Mouse (Mus musculus): ENCODE results near the gene Dbx2. TPM values are rescaled to one million over a fixed set of nuclear protein-coding genes. Genes with fewer than 3 reads are reported as not detected.

The Dbx2 gene
- polyA plus RNA-seq (2012; ENCODE audit: insufficient read depth, insufficient read length, missing spikeins) = not detected in 2 replicates

DNA sequence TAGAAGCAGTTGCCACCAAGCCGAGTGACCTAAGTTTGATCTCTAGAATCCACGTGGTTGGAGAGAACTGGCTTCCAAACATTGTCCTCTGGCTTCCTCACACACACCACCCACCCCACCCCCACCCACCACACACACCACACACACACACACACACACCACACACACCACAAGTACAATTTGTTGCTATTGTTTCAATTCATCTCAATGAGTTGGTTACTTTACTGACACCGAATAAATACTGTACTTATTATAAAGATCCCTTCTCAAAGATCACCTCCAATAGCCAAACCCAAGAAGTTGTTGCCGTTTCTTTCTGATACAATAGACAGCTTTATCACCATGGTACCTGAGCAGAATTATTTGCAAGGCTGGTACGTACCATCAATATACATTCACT lies at the start of gene Dbx2:
Gene Dbx2, minus strand, starts transcription at position 101 of the 400 bp plus-strand sequence.
- H3K27ac ChIP-seq (replicated peaks; ENCODE audit: low read depth, low read length) = no peak within 1 kb of the TSS
- H3K4me3 ChIP-seq (ENCODE audit: insufficient read depth, low read depth, low read length) = no peak within 1 kb of the TSS
- no peaks in the 10 kb centered on the region for H3K4me1 ChIP-seq (ENCODE audit: control insufficient read depth, insufficient read depth, insufficient read length, low read length)

DNA sequence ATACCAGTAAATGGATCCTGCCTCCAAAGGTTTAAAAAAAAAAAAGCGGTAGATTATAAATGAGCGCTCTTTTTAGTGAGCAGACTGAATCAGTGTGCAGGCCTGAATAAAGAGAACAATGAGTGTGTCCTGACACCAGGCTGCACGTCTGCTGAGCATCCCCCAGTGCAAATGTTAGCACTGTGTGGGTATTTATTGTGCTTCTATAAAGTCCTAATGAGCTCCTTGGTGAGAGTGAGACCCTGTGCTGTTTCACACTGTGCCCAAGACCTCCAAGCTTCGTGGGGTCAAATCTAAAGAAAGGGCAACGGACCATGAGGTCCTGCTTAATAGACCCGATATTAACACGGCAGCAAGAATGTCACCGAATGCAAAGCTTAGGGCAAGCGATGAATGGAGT lies 46.4 kb upstream of the Dbx2 start:
- no peaks in the 10 kb centered on the region for H3K4me1 ChIP-seq (ENCODE audit: control insufficient read depth, insufficient read depth, insufficient read length, low read length)
- no peak overlapping the region for H3K27ac ChIP-seq (replicated peaks; ENCODE audit: low read depth, low read length)
- H3K4me3 ChIP-seq (ENCODE audit: insufficient read depth, low read depth, low read length) = no peak overlapping the region

DNA sequence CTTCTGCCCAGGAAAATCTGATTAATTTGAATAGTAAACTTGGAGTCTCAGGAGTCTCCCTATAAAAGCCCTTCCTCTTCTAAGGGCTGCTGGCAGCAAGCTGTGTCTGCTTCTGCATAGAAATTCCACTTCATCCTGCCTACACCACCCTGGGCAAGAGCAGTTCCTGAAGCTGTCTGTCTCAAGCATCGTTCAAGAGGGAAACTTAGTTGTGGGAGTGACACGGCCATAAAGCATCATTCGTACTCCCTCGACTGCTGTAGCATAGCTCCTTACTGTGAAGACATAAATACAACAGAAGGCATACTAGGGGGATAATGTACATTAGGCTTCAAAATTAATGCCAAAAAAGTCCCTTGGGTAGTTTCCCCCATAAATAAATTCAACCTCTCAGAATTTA lies 45.8 kb upstream of the Dbx2 start:
- H3K27ac ChIP-seq (replicated peaks; ENCODE audit: low read depth, low read length) = no peak overlapping the region
- no peaks in the 10 kb centered on the region for H3K4me1 ChIP-seq (ENCODE audit: control insufficient read depth, insufficient read depth, insufficient read length, low read length)
- no peak overlapping the region for H3K4me3 ChIP-seq (ENCODE audit: insufficient read depth, low read depth, low read length)

DNA sequence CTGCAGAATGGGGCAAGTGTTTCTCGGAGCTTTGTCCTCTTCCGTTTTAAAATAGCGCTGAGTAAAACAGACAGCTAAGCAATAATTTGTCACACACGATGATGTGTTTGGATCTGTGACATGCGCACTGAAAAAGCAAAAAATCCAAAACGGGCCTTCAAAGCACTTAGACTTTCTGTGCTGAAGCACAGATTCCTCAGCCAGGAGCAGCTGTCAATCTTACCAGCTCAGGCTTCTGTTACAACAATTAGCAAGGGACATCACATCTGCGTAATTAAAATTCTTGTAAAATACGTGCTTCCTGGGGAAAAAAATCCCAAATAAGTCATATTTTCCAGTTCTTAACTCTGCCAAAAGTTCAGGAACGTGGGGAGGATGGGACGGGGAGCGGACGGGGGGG lies 43.6 kb upstream of the Dbx2 start:
- H3K27ac ChIP-seq (replicated peaks; ENCODE audit: low read depth, low read length) = no peak overlapping the region
- no peak overlapping the region for H3K4me3 ChIP-seq (ENCODE audit: insufficient read depth, low read depth, low read length)
- H3K4me1 ChIP-seq (ENCODE audit: control insufficient read depth, insufficient read depth, insufficient read length, low read length) = no peaks in the 10 kb centered on the region

DNA sequence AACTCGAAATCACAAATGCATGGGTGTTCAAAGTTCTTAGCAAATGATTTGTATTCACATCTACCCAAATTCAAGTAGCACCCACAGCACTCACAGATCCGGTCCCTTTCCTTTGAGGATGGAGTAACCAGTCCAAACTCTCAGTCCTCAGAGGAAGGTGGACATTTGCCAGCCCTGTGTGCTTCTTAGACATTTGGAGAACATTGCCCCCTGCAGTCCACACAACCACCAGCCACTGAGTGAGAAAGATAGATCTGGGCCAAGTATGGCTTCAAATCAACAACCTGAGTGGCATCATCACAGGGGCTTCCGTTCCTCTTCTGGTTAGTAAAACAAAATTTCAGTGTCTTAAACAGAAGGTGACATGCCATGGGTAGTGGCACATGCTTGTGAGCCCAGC lies 38.0 kb upstream of the Dbx2 start:
- Histone ChIP-seq H3K27ac (replicated peaks; ENCODE audit: low read depth, low read length) (no peak overlapping the region), H3K4me1 (ENCODE audit: control insufficient read depth, insufficient read depth, insufficient read length, low read length) (no peaks in the 10 kb centered on the region), H3K4me3 (ENCODE audit: insufficient read depth, low read depth, low read length) (no peak overlapping the region)

DNA sequence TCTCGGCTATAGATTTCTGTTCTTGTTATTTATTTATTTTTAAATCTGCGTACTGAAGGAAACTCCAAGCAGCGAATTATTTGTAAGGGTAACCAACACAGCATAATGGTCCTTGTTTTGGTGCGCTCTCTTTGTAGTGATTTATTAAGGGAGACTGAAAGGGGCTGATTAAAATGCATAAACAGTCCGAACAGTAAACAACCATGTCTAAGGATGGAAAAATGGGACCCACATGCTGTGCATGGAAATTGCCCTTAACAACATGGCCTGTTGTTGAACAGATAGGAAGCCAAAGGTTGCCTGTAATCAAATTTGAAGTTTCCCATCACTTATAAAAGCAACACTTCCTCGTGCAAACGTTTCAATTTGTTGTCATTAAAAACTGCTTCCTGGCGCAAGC lies 35.8 kb upstream of the Dbx2 start:
- Histone ChIP-seq H3K27ac (replicated peaks; ENCODE audit: low read depth, low read length) (no peak overlapping the region), H3K4me1 (ENCODE audit: control insufficient read depth, insufficient read depth, insufficient read length, low read length) (no peaks in the 10 kb centered on the region), H3K4me3 (ENCODE audit: insufficient read depth, low read depth, low read length) (no peak overlapping the region)

DNA sequence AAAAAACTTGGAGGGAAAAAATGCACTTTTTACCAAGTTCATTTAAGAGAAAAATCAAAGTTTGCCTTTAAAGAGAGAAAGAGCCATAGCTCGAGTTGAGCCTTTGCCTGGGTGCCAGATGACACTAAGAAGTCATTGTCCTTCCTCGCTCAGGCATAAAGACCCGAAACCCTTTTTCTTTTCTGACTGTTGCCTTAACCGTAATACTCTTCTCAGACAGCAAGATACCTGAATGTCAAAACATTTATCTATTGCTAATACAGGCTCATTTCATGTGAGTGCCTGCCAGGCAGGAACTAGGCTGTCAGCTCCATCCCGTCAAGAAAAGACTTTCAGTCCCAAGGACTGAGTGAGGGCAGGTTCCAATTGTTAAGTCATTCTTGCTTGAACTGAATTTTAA lies 35.4 kb upstream of the Dbx2 start:
- no peak overlapping the region for H3K27ac ChIP-seq (replicated peaks; ENCODE audit: low read depth, low read length)
- no peaks in the 10 kb centered on the region for H3K4me1 ChIP-seq (ENCODE audit: control insufficient read depth, insufficient read depth, insufficient read length, low read length)
- H3K4me3 ChIP-seq (ENCODE audit: insufficient read depth, low read depth, low read length) = no peak overlapping the region

DNA sequence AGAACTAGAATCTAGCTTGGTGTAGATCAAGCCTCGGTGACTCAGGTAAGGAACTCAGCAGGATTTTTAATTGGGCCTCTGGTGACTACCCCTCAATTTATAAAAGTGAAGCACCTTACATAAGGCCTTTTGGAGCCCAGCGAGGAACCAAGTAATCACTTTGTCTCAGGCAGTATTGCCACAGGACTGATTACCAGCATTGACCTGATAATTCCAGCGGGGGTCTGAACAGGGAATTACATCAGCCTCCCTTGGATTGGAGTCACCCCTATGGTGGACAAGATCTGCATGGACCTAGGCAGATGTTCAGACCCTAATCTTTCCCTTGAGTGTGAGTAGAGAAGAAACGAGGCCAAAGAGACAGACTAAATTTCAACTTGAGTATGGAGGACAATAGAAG lies 26.9 kb upstream of the Dbx2 start:
- H3K27ac ChIP-seq (replicated peaks; ENCODE audit: low read depth, low read length) = no peak overlapping the region
- H3K4me1 ChIP-seq (ENCODE audit: control insufficient read depth, insufficient read depth, insufficient read length, low read length) = no peaks in the 10 kb centered on the region
- no peak overlapping the region for H3K4me3 ChIP-seq (ENCODE audit: insufficient read depth, low read depth, low read length)

DNA sequence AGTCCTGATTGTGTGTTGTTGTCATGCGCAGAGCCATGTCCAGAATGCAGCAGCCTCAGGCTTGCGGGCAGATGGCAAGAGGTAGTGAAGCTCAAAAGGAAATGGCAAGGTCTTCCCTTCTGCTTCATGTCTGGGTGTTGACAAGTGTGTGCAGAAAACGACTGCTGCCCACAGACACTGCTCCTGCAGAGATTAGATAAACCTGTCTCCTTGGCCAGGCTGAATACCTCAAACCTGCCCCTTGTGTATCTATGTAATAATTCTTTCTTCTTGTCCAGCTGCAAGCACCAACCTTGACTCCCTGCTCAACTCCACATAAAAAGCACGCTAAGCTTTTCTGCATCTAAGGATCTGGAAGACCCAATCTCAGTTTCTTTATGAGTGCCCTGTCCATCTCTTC lies 19.9 kb upstream of the Dbx2 start:
- H3K4me3 ChIP-seq (ENCODE audit: insufficient read depth, low read depth, low read length) = no peak overlapping the region
- no peak overlapping the region for H3K27ac ChIP-seq (replicated peaks; ENCODE audit: low read depth, low read length)
- no peaks in the 10 kb centered on the region for H3K4me1 ChIP-seq (ENCODE audit: control insufficient read depth, insufficient read depth, insufficient read length, low read length)

DNA sequence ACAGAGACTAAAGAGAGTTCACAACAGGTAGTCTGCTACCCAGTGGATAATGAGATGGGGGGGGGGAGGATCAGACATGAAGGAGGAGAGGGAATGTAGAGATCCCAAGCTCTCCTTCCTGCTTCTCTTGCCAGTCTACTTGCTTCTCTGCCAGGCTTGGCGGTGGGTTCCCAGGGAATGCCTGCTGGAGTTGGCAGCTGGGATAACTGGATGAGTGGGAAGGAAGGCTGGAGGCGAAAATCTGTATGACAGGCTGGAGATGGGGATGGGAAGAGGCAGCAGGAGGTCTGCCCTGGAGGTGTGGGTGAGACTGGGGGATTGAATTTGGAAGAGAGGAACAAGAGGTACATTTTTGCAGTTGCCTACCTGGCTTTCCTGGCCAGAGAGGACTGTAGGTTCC lies 19.4 kb upstream of the Dbx2 start:
- Histone ChIP-seq H3K4me1 (ENCODE audit: control insufficient read depth, insufficient read depth, insufficient read length, low read length) (no peaks in the 10 kb centered on the region), H3K4me3 (ENCODE audit: insufficient read depth, low read depth, low read length) (no peak overlapping the region), H3K27ac (replicated peaks; ENCODE audit: low read depth, low read length) (no peak overlapping the region)

DNA sequence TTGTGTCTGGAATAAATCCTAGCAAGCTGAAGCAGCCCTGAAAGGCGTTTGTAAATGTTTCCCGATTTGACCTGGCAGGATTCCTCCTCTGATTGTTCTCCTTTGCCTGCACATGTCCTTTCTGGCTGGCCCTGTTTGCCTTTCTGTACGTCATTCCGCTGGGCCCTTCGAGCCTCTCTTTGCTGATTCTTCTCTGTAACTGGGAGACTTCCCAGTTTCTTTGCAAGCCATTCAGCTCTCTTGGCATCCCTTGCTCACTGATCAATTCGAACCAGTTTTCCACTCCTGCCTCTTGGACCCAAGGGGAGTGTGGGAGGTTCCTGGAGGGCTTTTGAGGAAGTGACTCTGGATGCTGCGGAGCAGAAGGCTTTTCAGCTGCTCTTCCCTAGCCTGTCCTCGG lies 11.4 kb upstream of the Dbx2 start:
- no peak overlapping the region for H3K4me3 ChIP-seq (ENCODE audit: insufficient read depth, low read depth, low read length)

DNA sequence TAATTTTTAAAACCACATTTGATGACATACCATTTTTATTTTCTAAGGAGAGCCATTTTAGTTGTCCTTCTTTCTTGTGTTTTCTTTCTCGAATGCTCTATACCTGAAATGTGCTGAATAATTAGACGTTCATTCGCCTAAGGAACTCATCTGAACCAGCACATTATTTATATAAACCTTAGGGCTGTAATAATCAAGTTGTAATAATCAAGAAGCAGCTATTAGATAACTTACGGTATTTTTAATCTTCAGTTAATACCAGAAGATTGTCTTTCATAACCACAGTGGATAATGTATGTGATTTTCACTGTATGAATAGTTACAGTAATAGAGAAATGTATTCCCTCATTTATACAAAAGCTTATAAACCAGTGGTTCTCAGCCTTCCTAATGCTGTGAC lies 9.2 kb upstream of the Dbx2 start:
- Histone ChIP-seq H3K4me3 (ENCODE audit: insufficient read depth, low read depth, low read length) (no peak overlapping the region), H3K4me1 (ENCODE audit: control insufficient read depth, insufficient read depth, insufficient read length, low read length) (no peaks in the 10 kb centered on the region), H3K27ac (replicated peaks; ENCODE audit: low read depth, low read length) (no peak overlapping the region)

More for the DNA sequence above, 11.4 kb upstream of the Dbx2 start:
- H3K27ac ChIP-seq (replicated peaks; ENCODE audit: low read depth, low read length) = no peak overlapping the region
- no peaks in the 10 kb centered on the region for H3K4me1 ChIP-seq (ENCODE audit: control insufficient read depth, insufficient read depth, insufficient read length, low read length)

DNA sequence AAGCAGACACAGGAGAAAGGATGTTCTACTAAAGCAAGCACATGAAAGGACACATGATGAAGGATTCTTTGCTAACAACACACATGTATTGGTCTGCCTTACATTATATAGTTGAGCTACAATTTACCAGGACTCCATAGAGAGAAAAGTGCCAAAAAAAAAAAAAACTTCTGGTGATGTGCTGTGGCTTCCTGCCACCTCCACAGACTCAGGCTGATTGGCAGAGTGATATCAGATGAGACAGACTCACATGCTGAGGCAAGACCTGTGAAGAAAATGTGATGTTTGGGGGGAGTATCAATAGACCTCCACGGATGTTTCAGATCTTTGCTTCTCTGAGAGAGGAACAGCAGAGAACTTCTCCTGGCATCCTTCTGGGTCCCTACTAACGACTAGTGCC lies 6.0 kb upstream of the Dbx2 start:
- no peak overlapping the region for H3K27ac ChIP-seq (replicated peaks; ENCODE audit: low read depth, low read length)
- H3K4me1 ChIP-seq (ENCODE audit: control insufficient read depth, insufficient read depth, insufficient read length, low read length) = no peaks in the 10 kb centered on the region
- no peak overlapping the region for H3K4me3 ChIP-seq (ENCODE audit: insufficient read depth, low read depth, low read length)

DNA sequence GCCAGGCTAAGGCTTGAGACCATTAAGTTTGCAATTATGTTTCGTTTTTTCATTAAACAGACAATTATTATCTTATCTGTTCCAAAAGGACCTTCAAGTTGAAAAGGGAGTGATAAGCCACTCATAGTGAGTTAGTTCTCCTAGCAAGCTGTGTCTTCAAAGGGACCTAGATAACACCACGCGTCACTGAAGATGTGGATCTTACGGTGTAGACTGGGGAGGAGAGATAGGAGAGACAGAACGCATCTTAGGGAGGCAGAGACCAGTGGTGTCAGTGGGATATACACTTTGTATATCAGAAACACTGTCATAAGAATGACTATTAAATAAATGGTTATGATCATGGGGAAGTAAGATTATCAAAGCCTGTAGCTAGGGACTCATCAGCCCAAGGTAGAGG lies 4.6 kb upstream of the Dbx2 start:
- Histone ChIP-seq H3K27ac (replicated peaks; ENCODE audit: low read depth, low read length) (no peak overlapping the region), H3K4me1 (ENCODE audit: control insufficient read depth, insufficient read depth, insufficient read length, low read length) (no peaks in the 10 kb centered on the region), H3K4me3 (ENCODE audit: insufficient read depth, low read depth, low read length) (no peak overlapping the region)

DNA sequence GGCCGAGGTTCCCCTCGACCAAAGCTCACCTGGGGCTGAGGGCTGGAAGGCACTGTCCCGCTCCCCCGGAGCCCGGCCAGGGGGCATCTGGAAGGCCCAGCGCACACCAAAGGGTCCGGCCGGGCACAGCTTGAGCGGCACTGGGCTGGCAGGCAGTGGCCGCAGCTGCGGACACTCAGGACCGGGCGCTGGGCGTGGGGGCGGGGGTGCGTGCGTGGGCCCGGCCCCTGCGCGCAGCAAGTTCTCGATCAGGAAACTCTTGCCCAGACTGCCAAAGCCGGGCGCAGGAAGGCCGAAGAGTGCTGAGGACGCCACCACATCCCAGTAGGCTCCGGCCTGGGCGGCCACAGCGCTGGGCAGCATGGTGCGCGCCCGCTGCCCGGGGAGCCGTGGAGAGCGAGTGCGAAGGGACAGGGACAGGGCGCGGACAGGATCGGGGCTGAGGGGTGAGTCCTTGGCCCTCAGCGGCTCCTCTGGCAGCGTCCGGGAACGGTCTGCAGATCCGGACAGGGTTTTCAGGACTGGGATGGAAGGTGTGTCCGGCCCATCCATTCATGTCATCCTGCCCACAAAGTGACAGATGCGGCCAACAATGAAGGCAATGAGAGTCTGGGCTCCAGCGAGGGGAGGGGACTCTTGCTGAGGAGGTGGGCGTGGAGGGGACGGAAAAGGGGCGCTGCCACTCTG lies 1.4 kb downstream of the Dbx2 start:
- Histone ChIP-seq H3K4me3 (ENCODE audit: insufficient read depth, low read depth, low read length) (no peak overlapping the region), H3K27ac (replicated peaks; ENCODE audit: low read depth, low read length) (no peak overlapping the region), H3K4me1 (ENCODE audit: control insufficient read depth, insufficient read depth, insufficient read length, low read length) (no peaks in the 10 kb centered on the region)

DNA sequence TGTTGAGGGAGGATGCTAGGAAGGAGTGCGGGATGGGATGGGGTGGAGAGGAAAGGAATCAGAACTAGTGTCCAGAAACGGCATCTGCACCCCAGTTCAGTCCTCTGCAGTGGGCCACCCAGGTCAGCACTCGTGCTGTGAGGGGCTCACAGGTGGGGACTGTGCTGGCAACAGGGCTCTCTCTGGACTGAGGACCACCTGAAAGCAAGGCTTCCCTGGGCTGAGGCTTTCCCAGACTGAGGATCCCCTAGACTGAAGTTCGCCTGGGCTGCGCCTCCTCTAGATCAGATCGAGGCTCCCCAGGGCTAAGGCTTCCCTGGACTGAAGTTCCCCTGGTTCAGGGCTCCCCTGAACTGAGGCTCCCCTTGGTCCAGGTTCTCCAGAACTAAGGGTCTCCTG lies 1.9 kb downstream of the Dbx2 start:
- Histone ChIP-seq H3K4me1 (ENCODE audit: control insufficient read depth, insufficient read depth, insufficient read length, low read length) (no peaks in the 10 kb centered on the region), H3K27ac (replicated peaks; ENCODE audit: low read depth, low read length) (no peak overlapping the region), H3K4me3 (ENCODE audit: insufficient read depth, low read depth, low read length) (no peak overlapping the region)

Data from brown adipose tissue, adult 24 weeks (tissue).